Mouse (Mus musculus): ENCODE results near the gene Nav2. TPM values are rescaled to one million over a fixed set of nuclear protein-coding genes. Genes with fewer than 3 reads are reported as not detected.

Gene Nav2
- polyA plus RNA-seq, 1 experiment from 2014 or later, result 2.8 TPM

DNA sequence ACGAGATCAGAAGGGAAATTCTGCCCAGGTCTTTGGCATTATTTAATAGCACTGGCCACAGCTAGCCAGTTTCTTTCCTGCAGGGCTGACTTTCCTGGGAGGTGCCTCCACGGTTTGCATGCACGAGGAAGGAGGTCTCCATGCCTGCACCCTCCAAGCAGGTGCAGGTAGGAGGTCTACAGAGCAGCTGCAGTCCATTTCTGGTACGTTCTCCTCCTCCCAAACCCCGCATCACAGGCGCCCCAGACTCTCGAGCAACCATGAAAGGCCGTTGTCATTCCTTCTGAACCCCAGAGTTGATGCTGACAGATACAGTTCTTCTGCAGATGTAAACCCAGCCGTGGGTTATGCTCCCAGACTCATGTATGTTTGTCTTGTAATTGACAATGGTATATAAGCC lies 472.4 kb downstream of the Nav2 start:
- no peak overlapping the region for H3K4me2 ChIP-seq
- WGBS (ENCODE audit: insufficient replicate concordance), result 64% methylated on average over 9 of the region's 9 CpGs
- no peaks in the 10 kb centered on the region for H3K27me3 ChIP-seq (replicated peaks)
- H3K4me1 ChIP-seq, result no peaks in the 10 kb centered on the region
- no peaks in the 10 kb centered on the region for H3K9me3 ChIP-seq (replicated peaks)
- no peak for ATAC-seq
- no peaks in the 10 kb centered on the region for H3K36me3 ChIP-seq
- H3K27ac ChIP-seq, result no peak overlapping the region
- no peak overlapping the region for H3K4me3 ChIP-seq
- no peak overlapping the region for H3K9ac ChIP-seq

DNA sequence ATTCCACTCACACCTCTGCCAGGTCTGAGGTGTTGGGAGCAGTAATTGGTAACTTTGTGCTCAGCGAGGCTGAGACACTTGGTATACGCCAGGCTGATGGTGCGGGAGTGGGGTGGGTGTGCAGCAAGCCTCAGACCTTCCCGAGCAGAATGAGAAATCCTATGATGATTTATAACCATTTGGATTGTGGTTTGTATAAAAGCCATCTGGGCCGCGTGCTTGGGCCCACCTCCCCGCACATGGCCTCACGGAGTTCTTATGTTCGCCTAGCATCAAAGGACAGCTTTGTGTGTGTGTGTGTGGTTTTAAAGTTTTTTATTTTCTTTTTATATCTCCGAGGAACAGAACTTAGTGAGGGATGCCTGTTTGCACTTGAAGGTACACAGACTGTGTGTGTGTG lies 474.4 kb downstream of the Nav2 start:
- no peaks in the 10 kb centered on the region for H3K27me3 ChIP-seq (replicated peaks)
- WGBS (ENCODE audit: insufficient replicate concordance), result 74% methylated on average over 10 of the region's 10 CpGs
- no peak overlapping the region for H3K4me3 ChIP-seq
- no peak for ATAC-seq
- H3K9me3 ChIP-seq (replicated peaks), result no peaks in the 10 kb centered on the region
- H3K27ac ChIP-seq, result no peak overlapping the region
- no peak overlapping the region for H3K9ac ChIP-seq
- no peaks in the 10 kb centered on the region for H3K36me3 ChIP-seq
- no peak overlapping the region for H3K4me2 ChIP-seq
- H3K4me1 ChIP-seq, result no peaks in the 10 kb centered on the region

DNA sequence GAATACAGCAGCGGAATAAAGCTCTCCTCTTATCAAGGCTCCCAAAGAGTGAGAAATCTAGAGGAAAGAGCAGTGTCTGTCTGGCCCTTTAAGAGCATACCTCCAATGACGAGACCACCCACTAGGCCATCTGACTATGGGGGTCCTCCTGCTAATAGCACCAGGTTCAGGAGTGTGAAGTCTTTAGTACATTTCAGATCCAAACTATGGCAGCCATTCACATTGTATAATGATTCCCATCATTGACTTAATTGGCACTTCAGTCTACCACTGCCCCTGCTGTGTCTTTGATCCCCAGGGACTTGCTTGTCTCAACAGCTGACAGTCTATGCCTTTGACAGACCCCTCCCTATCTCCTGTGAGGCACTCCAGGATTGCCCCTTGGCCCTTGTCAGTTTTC lies 479.6 kb downstream of the Nav2 start:
- H3K4me2 ChIP-seq, result no peak overlapping the region
- H3K9me3 ChIP-seq (replicated peaks), result no peaks in the 10 kb centered on the region
- H3K4me1 ChIP-seq, result no peaks in the 10 kb centered on the region
- no peaks in the 10 kb centered on the region for H3K27me3 ChIP-seq (replicated peaks)
- no peak overlapping the region for H3K27ac ChIP-seq
- no peak for ATAC-seq
- H3K36me3 ChIP-seq, result no peaks in the 10 kb centered on the region
- no peak overlapping the region for H3K9ac ChIP-seq
- H3K4me3 ChIP-seq, result no peak overlapping the region
- 53% methylated on average over 2 of the region's 2 CpGs for WGBS (ENCODE audit: insufficient replicate concordance)

DNA sequence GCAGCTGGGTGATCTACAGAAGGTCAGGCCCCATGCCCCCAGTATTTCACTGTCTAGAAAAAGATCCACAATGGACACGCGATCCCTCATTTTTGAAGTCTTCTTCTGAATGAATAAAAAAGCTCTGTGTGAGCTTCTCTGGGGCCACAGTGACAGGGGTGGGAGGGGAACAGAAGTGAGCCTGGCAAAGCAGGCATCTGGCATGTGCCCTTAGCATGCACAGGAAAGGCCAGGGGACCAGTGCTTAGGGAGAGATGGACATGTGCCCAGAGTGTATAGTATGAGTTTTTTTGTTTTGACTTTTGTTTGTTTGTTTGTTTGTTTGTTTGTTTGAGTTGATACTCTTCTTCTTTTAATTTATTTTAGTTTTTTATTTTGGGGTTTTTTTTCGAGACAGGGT lies 481.8 kb downstream of the Nav2 start:
- Histone ChIP-seq H3K27me3 (replicated peaks) (no peaks in the 10 kb centered on the region), H3K9ac (no peak overlapping the region), H3K4me1 (no peaks in the 10 kb centered on the region), H3K4me3 (no peak overlapping the region), H3K27ac (no peak overlapping the region), H3K9me3 (replicated peaks) (0 out of 2 replicates have a peak, but pooled peaks cover 5% of the 10 kb centered on the region), H3K36me3 (no peaks in the 10 kb centered on the region), H3K4me2 (no peak overlapping the region)
- no peak for ATAC-seq
- 62% methylated on average over 3 of the region's 3 CpGs for WGBS (ENCODE audit: insufficient replicate concordance)

DNA sequence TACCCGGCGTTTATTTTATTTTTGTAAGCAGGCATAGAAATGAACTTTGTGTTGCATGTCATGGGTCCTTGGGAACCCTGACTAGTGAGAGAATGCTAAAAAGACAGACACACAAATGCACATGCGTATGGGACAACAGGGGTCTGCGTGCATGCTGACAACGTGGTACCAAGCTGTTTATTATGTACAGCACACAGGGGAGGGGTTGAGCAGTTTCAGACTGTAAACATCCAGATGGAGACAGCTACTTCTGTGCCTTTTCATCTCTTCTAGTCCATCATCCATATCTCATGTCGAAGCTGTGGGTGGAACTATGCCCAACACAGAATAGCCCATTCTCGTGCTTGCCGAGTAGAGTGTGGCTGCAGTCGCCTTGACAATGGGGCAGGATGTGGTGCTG lies 482.3 kb downstream of the Nav2 start:
- H3K27me3 ChIP-seq (replicated peaks), result no peaks in the 10 kb centered on the region
- no peak for ATAC-seq
- H3K36me3 ChIP-seq, result no peaks in the 10 kb centered on the region
- H3K4me1 ChIP-seq, result no peaks in the 10 kb centered on the region
- H3K9ac ChIP-seq, result no peak overlapping the region
- no peak overlapping the region for H3K4me2 ChIP-seq
- 0 out of 2 replicates have a peak, but pooled peaks cover 5% of the 10 kb centered on the region for H3K9me3 ChIP-seq (replicated peaks)
- H3K4me3 ChIP-seq, result no peak overlapping the region
- 69% methylated on average over 9 of the region's 9 CpGs for WGBS (ENCODE audit: insufficient replicate concordance)
- no peak overlapping the region for H3K27ac ChIP-seq

DNA sequence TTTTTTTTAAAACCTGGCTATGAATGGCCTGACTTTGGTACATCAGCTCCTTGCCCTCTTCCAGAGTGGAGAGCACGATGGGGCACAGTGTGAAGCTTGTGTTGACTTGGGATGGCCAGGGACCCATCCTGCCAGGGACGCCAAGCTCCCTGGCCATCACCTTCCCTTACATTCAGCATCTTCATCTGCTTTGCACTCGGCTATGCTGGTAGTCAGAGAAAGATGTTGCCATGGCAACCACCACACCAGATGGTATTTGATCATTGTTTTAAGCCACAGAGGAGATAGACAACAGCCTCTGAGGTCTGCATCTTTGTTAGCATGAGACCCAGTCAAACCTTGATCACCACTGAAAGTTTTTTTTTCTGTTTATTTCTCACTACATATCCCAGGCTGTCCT lies 483.7 kb downstream of the Nav2 start:
- Histone ChIP-seq H3K27me3 (replicated peaks) (no peaks in the 10 kb centered on the region), H3K9me3 (replicated peaks) (0 out of 2 replicates have a peak, but pooled peaks cover 5% of the 10 kb centered on the region), H3K9ac (no peak overlapping the region), H3K4me1 (0 out of 2 replicates have a peak, but pooled peaks cover 7% of the 10 kb centered on the region), H3K4me3 (no peak overlapping the region), H3K36me3 (no peaks in the 10 kb centered on the region), H3K27ac (no peak overlapping the region), H3K4me2 (no peak overlapping the region)
- no peak for ATAC-seq
- 49% methylated on average over 3 of the region's 3 CpGs for WGBS (ENCODE audit: insufficient replicate concordance)

DNA sequence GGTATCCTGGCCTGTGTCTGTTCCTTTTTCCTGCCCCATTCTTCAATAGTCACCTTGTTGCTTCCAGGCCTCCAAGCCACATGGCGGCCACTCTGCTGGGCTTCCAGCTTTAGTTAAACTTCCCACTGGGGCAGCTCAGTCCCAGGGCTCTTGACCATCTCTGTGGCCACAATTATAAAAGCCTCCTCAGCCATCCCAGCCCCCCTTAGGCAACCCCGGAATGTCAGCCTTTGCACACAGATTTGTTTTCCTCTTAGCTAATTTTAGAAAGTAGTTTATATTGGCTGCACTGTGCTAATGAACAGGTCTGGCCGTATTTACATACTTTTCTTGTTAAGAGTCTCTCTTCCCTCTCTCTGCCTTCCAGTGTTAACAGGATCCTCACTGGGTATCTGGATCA lies 484.3 kb downstream of the Nav2 start:
- H3K4me2 ChIP-seq, result no peak overlapping the region
- no peaks in the 10 kb centered on the region for H3K36me3 ChIP-seq
- ATAC-seq, result no peak
- no peak overlapping the region for H3K9ac ChIP-seq
- H3K4me1 ChIP-seq, result 0 out of 2 replicates have a peak, but pooled peaks cover 7% of the 10 kb centered on the region
- H3K27ac ChIP-seq, result no peak overlapping the region
- no peaks in the 10 kb centered on the region for H3K27me3 ChIP-seq (replicated peaks)
- 0 out of 2 replicates have a peak, but pooled peaks cover 5% of the 10 kb centered on the region for H3K9me3 ChIP-seq (replicated peaks)
- no peak overlapping the region for H3K4me3 ChIP-seq
- WGBS (ENCODE audit: insufficient replicate concordance), result 71% methylated on average over 3 of the region's 3 CpGs

DNA sequence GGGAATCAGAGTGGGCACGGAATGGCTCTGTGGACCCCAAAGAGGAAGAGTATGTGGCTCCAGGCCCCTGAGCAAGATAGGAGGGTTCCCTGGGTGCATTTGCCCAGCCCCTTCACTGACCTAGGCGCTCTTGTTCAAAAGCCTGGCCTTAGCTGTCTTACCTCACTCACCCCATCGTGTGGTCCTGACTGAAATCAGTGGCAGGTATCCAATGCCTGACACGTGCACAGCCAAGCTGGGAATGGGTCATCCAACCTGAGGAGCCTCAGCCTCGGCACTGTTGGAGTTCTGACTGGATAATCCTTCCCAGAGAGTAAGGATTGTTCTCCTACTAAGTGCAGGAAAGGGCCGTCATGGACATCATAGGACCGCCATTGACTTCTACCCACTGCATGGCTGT lies 485.3 kb downstream of the Nav2 start:
- Histone ChIP-seq H3K4me2 (no peak overlapping the region), H3K4me3 (no peak overlapping the region), H3K27me3 (replicated peaks) (no peaks in the 10 kb centered on the region), H3K9me3 (replicated peaks) (0 out of 2 replicates have a peak, but pooled peaks cover 5% of the 10 kb centered on the region), H3K4me1 (0 out of 2 replicates have a peak, but pooled peaks cover 7% of the 10 kb centered on the region), H3K36me3 (no peaks in the 10 kb centered on the region), H3K9ac (no peak overlapping the region), H3K27ac (no peak overlapping the region)
- 68% methylated on average over 7 of the region's 7 CpGs for WGBS (ENCODE audit: insufficient replicate concordance)
- ATAC-seq, result no peak

DNA sequence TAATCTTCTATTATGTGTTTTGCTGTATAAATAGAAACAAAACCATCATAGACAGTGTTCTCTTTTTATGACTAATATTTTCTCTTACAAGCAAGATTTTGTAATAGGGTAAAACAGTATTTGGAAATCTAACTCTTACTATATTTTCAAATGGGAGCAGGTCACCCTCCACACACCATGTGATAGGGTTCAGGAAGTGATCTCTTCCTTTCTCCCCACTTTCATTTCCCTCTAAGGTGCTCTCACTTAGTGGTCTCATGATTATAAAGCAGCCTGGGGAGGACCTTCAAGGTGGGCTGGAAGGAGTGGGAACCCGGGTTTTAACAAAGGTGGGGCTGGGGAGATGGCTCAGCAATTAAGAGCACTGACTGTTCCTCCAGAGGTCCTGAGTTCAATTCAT lies 487.7 kb downstream of the Nav2 start:
- H3K4me1 ChIP-seq, result peaks cover 18% of the 10 kb centered on the region
- 0 out of 2 replicates have a peak, but pooled peaks cover 5% of the 10 kb centered on the region for H3K9me3 ChIP-seq (replicated peaks)
- ATAC-seq, result no peak
- no peak overlapping the region for H3K4me3 ChIP-seq
- H3K36me3 ChIP-seq, result no peaks in the 10 kb centered on the region
- no peaks in the 10 kb centered on the region for H3K27me3 ChIP-seq (replicated peaks)
- H3K27ac ChIP-seq, result no peak overlapping the region
- no peak overlapping the region for H3K9ac ChIP-seq
- 52% methylated on average over 1 of the region's 1 CpGs for WGBS (ENCODE audit: insufficient replicate concordance)
- no peak overlapping the region for H3K4me2 ChIP-seq

DNA sequence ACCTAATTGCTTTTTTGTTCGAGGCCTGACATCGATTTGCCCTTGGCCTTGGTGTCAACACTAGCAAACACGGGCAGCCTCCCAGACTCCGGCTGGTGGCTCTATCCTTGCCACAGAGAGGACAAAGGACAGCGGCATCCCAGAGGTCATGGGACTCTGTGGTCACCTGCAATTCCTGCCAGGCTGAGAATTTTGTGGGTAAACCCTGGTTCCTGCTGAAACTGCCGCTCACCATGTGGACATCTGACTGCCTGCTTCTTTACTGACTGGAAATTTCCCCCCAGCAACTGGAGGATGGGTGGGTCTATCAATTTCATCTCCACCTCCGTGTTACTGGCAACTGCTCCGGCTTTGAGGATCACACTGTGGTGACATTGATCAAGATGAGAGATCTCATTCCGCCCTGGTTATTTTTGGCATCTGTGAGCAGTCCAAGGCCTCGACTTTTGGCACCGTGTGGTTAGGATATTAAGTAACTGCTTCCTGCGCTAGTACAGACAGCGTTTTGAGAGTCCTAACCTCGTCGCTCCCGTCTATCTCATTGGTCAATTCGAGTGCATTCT lies 489.0 kb downstream of the Nav2 start:
- peak; percentile 69 for ATAC-seq
- Histone ChIP-seq H3K27me3 (replicated peaks) (no peaks in the 10 kb centered on the region), H3K36me3 (no peaks in the 10 kb centered on the region), H3K9me3 (replicated peaks) (0 out of 2 replicates have a peak, but pooled peaks cover 5% of the 10 kb centered on the region), H3K9ac (no peak overlapping the region), H3K27ac (peak overlapping the region; percentile 38), H3K4me1 (peaks cover 18% of the 10 kb centered on the region), H3K4me3 (no peak overlapping the region), H3K4me2 (no peak overlapping the region)
- WGBS (ENCODE audit: insufficient replicate concordance), result 60% methylated on average over 17 of the region's 17 CpGs

DNA sequence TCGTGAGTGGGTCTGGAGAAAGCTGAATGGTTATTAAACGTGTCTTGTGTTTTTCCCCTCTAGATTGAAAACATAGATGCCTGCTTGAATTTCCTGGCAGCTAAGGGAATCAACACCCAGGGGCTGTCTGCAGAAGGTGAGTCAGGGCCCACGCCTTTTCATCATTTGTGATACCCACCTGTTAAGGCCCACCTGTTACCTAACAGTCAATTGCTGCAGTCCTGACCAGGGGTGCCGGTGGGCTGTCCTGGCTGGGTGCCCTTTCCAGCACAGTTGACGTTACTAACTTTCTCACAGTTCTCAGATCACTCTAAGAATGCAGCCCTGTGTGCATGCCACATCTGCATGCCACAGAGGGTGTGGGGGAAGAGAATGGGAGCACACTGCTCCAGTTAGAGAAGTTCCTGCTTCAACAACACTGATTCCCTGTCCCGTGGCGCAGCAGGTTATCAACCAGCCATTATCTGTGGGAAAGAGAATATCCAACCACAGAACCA lies 489.6 kb downstream of the Nav2 start:
- Histone ChIP-seq H3K9ac (no peak overlapping the region), H3K36me3 (no peaks in the 10 kb centered on the region), H3K4me3 (no peak overlapping the region), H3K27ac (peak overlapping the region; percentile 38), H3K4me1 (peaks cover 18% of the 10 kb centered on the region), H3K27me3 (replicated peaks) (no peaks in the 10 kb centered on the region), H3K9me3 (replicated peaks) (0 out of 2 replicates have a peak, but pooled peaks cover 5% of the 10 kb centered on the region), H3K4me2 (no peak overlapping the region)
- WGBS (ENCODE audit: insufficient replicate concordance), result 57% methylated on average over 7 of the region's 7 CpGs
- ATAC-seq, result no peak

DNA sequence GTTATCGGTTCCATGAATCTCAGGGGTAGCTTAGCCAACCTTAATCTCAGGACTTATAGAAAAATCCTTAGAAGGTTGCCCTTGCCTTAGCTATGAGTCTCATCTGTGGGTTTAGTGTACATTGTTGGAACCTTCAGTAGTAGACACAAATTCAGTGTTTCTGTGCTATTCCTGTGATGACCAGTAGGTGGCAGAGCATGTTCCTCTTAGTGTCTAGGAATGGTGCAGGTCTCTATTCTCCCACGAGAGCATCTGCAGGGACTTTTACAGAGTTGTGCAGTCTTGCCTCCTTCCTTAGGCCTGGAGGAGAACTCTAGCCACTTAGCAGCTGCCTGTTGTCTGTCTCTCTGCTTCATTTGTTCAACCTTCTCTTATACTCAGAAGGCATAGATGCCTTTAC lies 490.8 kb downstream of the Nav2 start:
- Histone ChIP-seq H3K27me3 (replicated peaks) (no peaks in the 10 kb centered on the region), H3K9ac (no peak overlapping the region), H3K4me1 (peaks cover 18% of the 10 kb centered on the region), H3K36me3 (no peaks in the 10 kb centered on the region), H3K4me3 (no peak overlapping the region), H3K9me3 (replicated peaks) (0 out of 2 replicates have a peak, but pooled peaks cover 5% of the 10 kb centered on the region), H3K27ac (no peak overlapping the region), H3K4me2 (no peak overlapping the region)
- no peak for ATAC-seq
- WGBS (ENCODE audit: insufficient replicate concordance), result 41% methylated on average over 2 of the region's 2 CpGs

DNA sequence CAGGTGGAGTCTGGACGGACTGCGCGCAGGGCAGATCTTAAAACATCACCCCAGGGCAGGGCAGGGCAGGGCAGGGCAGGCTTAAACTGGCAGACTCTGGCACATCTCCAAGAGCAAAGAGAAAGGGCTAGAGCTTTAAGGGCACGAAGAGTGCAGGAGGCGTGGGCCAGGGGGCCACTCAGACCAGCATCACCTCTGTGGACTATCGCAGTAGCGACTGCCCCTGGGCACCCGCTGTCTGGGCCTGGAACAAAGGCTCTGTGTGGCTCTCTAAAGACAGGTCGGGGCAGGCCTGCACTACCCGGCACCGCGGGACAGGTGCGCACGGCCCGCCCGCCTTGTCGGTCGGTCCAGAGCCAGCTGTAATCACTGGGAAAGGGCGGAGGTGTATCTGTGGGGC lies 491.9 kb downstream of the Nav2 start:
- Histone ChIP-seq H3K36me3 (no peaks in the 10 kb centered on the region), H3K4me2 (no peak overlapping the region), H3K4me1 (peaks cover 18% of the 10 kb centered on the region), H3K27me3 (replicated peaks) (no peaks in the 10 kb centered on the region), H3K9ac (no peak overlapping the region), H3K27ac (no peak overlapping the region), H3K4me3 (no peak overlapping the region), H3K9me3 (replicated peaks) (no peaks in the 10 kb centered on the region)
- 0 out of 2 replicates have a peak, but pooled peaks have one; percentile 20 for ATAC-seq
- WGBS (ENCODE audit: insufficient replicate concordance), result 74% methylated on average over 19 of the region's 19 CpGs

Data from liver, embryonic 12.5 days (tissue).